Mouse (Mus musculus) thymus, adult 2 months (tissue): ENCODE data around the gene Il18. TPM values are rescaled to one million over a fixed set of nuclear protein-coding genes. Genes with fewer than 3 reads are reported as not detected.
A peak's percentile ranks its signal among the peaks of the same experiment; 100 is the strongest.

Experiments used
- DNase-seq: peaks from one replicate; pipeline ENCODE4 v3.0.0; 2021
- H3K27ac ChIP-seq: fragments of 200-500 bp; 2 replicates; pipeline ENCODE4 v1.5.1; 2012; ENCODE audit warnings: low read length, control low read depth; ENCODE audit not compliant: control insufficient read depth, insufficient read depth
- H3K27me3 ChIP-seq: fragments of 200-500 bp; 2 replicates; pipeline ENCODE4 v1.6.1; 2012; ENCODE audit warnings: mild to moderate bottlenecking, low read length, moderate library complexity, mixed read lengths; ENCODE audit not compliant: control insufficient read depth, insufficient read depth
- H3K36me3 ChIP-seq: fragments of 200-500 bp; 2 replicates; pipeline ENCODE4 v1.6.1; 2012; ENCODE audit warnings: mild to moderate bottlenecking, low read length, moderate library complexity; ENCODE audit not compliant: control insufficient read depth, insufficient read depth
- H3K4me1 ChIP-seq: fragments of 200-500 bp; replicated peaks from 2 replicates; pipeline ENCODE4 v1.6.1; 2012; ENCODE audit warnings: low read length; ENCODE audit not compliant: control insufficient read depth, insufficient read depth
- H3K4me3 ChIP-seq: fragments of 200-500 bp; 2 replicates; pipeline ENCODE4 v1.5.1; 2012; ENCODE audit warnings: mild to moderate bottlenecking, low read length, control low read depth, moderate library complexity; ENCODE audit not compliant: control insufficient read depth, insufficient read depth
- CTCF ChIP-seq: fragments of 200-500 bp; IDR thresholded peaks from 2 replicates; pipeline ENCODE4 v1.5.1; 2012; ENCODE audit warnings: mild to moderate bottlenecking, control low read depth, low read length, moderate library complexity, borderline replicate concordance; ENCODE audit not compliant: control insufficient read depth, poor library complexity, insufficient read depth; ENCODE audit errors: extremely low read depth
- POLR2A ChIP-seq: fragments of 200-500 bp; IDR thresholded peaks from 2 replicates; pipeline ENCODE4 v1.6.1; 2012; ENCODE audit warnings: mild to moderate bottlenecking, low read length, control low read depth, moderate library complexity; ENCODE audit not compliant: control insufficient read depth, poor library complexity, insufficient read depth; ENCODE audit errors: extremely low read depth
- WGBS: fragments of 180-500 bp; shearing (Covaris S2); methylation state at CpG from one replicate; pipeline ENCODE4 v1.1.7; 2018; 5-methylcytosine and 5-hydroxymethylcytosine counted together
- polyA plus RNA-seq: library from polyadenylated mRNA; depleted of rRNA; stranded (reverse); fragments of >200 nt; gene quantifications from 2 replicates; pipeline ENCODE4 v1.2.3, GENCODE M21; 2012

The Il18 gene
- polyA plus RNA-seq, 1 experiment, result 5.0 TPM

DNA sequence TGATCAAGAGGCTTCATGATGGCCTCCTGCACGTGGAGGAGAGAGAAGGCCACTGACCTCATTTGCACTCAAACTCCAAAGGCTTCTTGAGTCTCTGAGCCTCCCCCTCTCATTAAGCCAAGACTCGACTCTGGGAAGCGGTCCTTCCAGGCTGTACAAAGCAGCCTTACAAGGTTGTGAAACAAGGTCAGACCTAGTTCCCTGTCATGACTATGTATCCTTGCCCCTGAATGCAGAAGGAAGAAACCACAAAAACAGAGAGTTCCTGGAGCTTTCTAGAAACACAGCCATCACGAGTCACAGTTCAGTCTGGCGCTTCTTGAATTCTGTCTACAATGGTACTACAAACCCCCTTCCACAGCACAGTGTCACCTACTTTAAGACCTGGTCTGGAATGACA lies 32.1 kb upstream of the Il18 start:
- TF ChIP-seq POLR2A, result no peak
- no peak for TF ChIP-seq CTCF
- no peak for DNase-seq
- Histone ChIP-seq H3K27me3 (no peaks in the 10 kb centered on the region), H3K36me3 (peaks cover 11% of the 10 kb centered on the region; the same call in 1 of the 2 replicates), H3K27ac (no peak overlapping the region), H3K4me1 (peaks cover 7% of the 10 kb centered on the region), H3K4me3 (no peak overlapping the region)
- 86% methylated on average over 5 of the region's 5 CpGs for WGBS

- no peaks in the 10 kb centered on the region for H3K27me3 ChIP-seq
- H3K27ac ChIP-seq, result no peak overlapping the region
- H3K4me3 ChIP-seq, result no peak overlapping the region
- 97% methylated on average over 5 of the region's 5 CpGs for WGBS
- no peak for TF ChIP-seq POLR2A
- no peak for TF ChIP-seq CTCF
- H3K4me1 ChIP-seq, result peaks cover 11% of the 10 kb centered on the region
- peaks cover 11% of the 10 kb centered on the region; the same call in 1 of the 2 replicates for H3K36me3 ChIP-seq
- DNase-seq, result no peak
Measured at GRCm38 (mm10) chr9:50524936-50525335, 29.7 kb upstream of the Il18 start.

- Histone ChIP-seq H3K4me3 (no peak overlapping the region), H3K27me3 (no peaks in the 10 kb centered on the region), H3K4me1 (peaks cover 11% of the 10 kb centered on the region), H3K36me3 (peaks cover 11% of the 10 kb centered on the region; the same call in 1 of the 2 replicates), H3K27ac (no peak overlapping the region)
- 82% methylated on average over 5 of the region's 5 CpGs for WGBS
- no peak for TF ChIP-seq POLR2A
- TF ChIP-seq CTCF, result no peak
- DNase-seq, result no peak
Measured at GRCm38 (mm10) chr9:50525585-50525984, 29.0 kb upstream of the Il18 start.

GRCm38 (mm10) chr9:50527860-50528259 lies 26.8 kb upstream of the Il18 start:
- DNase-seq, result peak; percentile 26
- Histone ChIP-seq H3K36me3 (0 out of 2 replicates have a peak, but pooled peaks cover 6% of the 10 kb centered on the region), H3K4me1 (peaks cover 11% of the 10 kb centered on the region), H3K27me3 (no peaks in the 10 kb centered on the region), H3K27ac (no peak overlapping the region), H3K4me3 (peak overlapping the region; percentile 65)
- TF ChIP-seq POLR2A (no peak), CTCF (no peak)
- 17% methylated on average over 7 of the region's 7 CpGs for WGBS

- Histone ChIP-seq H3K27ac (no peak within 1 kb of the TSS), H3K36me3 (0 out of 2 replicates have a peak, but pooled peaks cover 6% of the 10 kb centered on the region), H3K27me3 (no peaks in the 10 kb centered on the region), H3K4me1 (peaks cover 14% of the 10 kb centered on the region), H3K4me3 (peak within 1 kb of the TSS; percentile 65)
- DNase-seq, result peak; percentile 97
- TF ChIP-seq POLR2A (peak; percentile 96), CTCF (peak; percentile 92; the same call in 1 of the 2 replicates)
- WGBS, result under 1% methylated on average over 54 of the region's 54 CpGs
Measured at GRCm38 (mm10) chr9:50528293-50528892, 26.2 kb upstream of the Il18 start, which contains the start of gene Pts. Gene Pts (minus strand): TSS chr9:50528724.

GRCm38 (mm10) chr9:50530890-50531289 lies 23.7 kb upstream of the Il18 start:
- 23% methylated on average over 2 of the region's 2 CpGs for WGBS
- Histone ChIP-seq H3K4me1 (peaks cover 11% of the 10 kb centered on the region), H3K4me3 (no peak overlapping the region), H3K27me3 (no peaks in the 10 kb centered on the region), H3K27ac (no peak overlapping the region), H3K36me3 (no peaks in the 10 kb centered on the region)
- peak; percentile 45 for DNase-seq
- no peak for TF ChIP-seq POLR2A
- no peak for TF ChIP-seq CTCF

- Histone ChIP-seq H3K4me1 (peaks cover 3% of the 10 kb centered on the region), H3K27ac (peak overlapping the region; percentile 97), H3K36me3 (no peaks in the 10 kb centered on the region), H3K27me3 (no peaks in the 10 kb centered on the region), H3K4me3 (peak overlapping the region; percentile 42)
- WGBS, result 4% methylated on average over 11 of the region's 11 CpGs
- DNase-seq, result peak; percentile 67
- no peak for TF ChIP-seq CTCF
- TF ChIP-seq POLR2A, result 0 out of 2 replicates have a peak, but pooled peaks have one; percentile 32
Measured at GRCm38 (mm10) chr9:50533328-50533727, 21.3 kb upstream of the Il18 start.

DNA sequence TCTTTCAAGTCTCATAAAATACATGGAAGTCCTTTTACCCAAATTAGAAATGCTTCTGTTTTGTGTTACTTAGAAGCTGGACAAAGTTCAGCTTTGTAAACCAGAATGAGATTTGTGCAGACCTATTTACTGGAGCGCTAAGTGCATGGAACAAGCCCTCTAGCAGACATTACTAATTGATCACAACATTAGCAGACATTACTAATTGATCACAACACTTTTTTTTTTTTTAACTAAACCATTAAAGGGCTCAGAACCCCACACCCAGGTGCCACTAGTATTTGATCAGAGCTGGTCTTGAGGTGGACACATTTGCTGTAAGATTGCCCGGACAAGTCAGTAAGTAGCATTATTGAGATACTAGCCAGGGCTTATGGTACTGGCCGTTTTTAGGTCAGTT lies 20.8 kb upstream of the Il18 start:
- peak overlapping the region; percentile 97; the same call in 1 of the 2 replicates for H3K27ac ChIP-seq
- H3K4me1 ChIP-seq, result peaks cover 3% of the 10 kb centered on the region
- TF ChIP-seq CTCF (no peak), POLR2A (no peak)
- no peak overlapping the region for H3K4me3 ChIP-seq
- no peak for DNase-seq
- H3K27me3 ChIP-seq, result no peaks in the 10 kb centered on the region
- H3K36me3 ChIP-seq, result no peaks in the 10 kb centered on the region
- 67% methylated on average over 3 of the region's 3 CpGs for WGBS
